Mouse (Mus musculus): Measurements from ENCODE around the gene Pcsk7.

The Pcsk7 gene

GRCm38 (mm10) chr9:45906355-45907077, at the start of gene Pcsk7, which contains the start of gene Rnf214:
Pcsk7 (plus strand) TSS chr9:45906497.
Rnf214 (minus strand) TSS chr9:45906911.
- peak; percentile 94 to 95 for DNase-seq

DNA sequence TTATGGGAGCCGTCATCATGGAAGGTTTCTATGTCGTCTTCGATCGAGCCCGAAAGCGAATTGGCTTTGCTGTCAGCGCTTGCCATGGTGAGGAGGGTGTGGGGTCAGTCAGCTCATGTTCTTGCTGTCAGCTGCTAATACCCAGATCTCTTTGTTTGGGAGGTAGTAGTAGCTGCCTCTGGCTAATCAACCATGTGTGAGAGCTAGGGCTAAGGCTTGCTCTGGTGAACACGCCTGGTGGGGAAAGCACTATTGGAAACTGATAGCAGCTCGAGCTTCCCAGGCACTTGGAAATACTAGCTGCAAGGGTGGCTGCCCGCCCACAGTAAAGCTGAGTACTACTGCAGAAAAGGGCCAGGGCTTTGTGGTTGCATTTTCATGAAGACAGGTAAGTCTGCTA, 46.9 kb upstream of the Pcsk7 start:
- DNase-seq: no peak

GRCm38 (mm10) chr9:45861813-45862212, 44.5 kb upstream of the Pcsk7 start:
- no peak for DNase-seq

DNA sequence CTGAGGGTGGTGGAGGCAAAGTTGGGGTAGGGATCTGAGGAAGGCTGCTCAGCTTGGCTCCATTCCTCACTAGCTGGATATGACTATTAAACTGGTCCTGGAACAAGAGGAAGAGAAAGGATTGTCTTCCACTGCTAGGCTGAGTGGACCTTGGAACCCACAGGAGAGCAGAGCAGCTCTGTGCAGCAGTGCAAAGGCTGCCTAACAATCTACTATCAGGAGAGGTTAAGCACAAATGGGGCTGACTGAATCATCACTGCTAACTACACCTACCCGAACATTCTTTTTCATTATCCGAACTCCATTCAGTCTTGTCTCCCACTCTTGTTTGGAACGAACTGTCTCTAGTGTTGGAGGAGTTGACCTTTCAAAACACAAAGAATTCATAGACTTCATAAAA, 37.1 kb upstream of the Pcsk7 start:
- no peak for DNase-seq

DNA sequence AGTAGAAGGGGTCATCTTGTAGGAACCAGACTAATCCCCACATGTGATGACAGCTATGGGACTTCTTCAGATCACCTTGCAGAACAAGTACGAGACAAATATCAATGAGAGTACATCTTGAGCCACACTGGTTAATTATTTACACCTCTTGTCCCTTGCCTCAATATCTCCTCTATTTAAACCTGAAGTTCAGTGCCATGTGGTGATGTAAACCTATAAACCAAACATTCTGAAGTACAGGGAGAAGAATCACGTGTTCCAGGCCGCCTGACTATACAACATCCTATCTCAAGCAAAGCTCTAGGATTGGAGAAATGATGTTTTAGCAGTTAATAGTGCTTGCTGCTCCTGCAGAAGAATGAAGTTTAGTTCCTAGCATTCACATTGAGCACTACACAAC, 36.0 kb upstream of the Pcsk7 start:
- DNase-seq: no peak

- DNase-seq: peak in 1 of 2 experiments; percentile 33
These were observed 28.4 kb upstream of the Pcsk7 start for GRCm38 (mm10) chr9:45877928-45878327.

- no peak for DNase-seq
These were observed 12.6 kb upstream of the Pcsk7 start for GRCm38 (mm10) chr9:45893681-45894080.

DNA sequence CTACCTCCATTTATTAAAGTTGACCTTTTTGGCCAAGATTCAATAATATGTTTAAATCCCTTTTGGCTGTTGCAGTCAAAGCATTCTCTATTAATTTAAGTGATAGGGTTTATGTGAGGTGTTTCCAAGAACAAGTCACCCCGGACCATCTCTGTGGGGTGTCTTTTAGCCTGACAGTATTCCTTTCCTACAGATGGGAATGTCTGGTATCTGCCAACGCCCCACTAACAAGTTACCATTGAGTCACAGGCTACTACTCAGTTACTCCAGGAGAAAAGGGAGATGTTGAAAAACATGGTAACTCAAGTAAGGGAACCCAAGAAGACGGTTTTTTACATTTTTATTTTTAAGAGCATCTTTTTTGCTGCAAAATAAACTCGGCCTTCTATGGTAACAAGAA, 1.1 kb upstream of the Pcsk7 start:
- DNase-seq: no peak

GRCm38 (mm10) chr9:45905811-45906237, 473 bp upstream of the Pcsk7 start:
- peak in 1 of 2 experiments; percentile 54 for DNase-seq

GRCm38 (mm10) chr9:45907078-45907428, 756 bp downstream of the Pcsk7 start:
- DNase-seq: no peak

DNA sequence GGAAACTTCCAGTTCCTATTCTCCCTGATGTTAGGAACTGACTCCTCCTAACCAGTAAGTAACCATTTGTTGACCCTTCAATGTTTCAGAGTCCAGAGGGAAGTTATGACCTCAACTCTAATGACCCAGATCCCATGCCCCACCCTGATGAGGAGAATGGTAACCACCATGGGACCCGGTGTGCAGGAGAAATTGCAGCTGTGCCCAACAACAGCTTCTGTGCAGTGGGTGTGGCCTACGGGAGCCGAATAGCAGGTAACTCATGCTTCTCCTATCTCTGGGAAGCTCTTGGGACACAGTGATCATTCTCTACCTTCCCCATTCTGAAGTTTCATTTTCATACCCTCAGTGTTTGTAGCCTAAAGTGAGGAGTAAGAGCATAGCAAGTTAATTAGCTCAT, 4.7 kb downstream of the Pcsk7 start:
- DNase-seq: no peak

GRCm38 (mm10) chr9:45911673-45912072, 5.4 kb downstream of the Pcsk7 start:
- peak; percentile 36 to 59 for DNase-seq

DNA sequence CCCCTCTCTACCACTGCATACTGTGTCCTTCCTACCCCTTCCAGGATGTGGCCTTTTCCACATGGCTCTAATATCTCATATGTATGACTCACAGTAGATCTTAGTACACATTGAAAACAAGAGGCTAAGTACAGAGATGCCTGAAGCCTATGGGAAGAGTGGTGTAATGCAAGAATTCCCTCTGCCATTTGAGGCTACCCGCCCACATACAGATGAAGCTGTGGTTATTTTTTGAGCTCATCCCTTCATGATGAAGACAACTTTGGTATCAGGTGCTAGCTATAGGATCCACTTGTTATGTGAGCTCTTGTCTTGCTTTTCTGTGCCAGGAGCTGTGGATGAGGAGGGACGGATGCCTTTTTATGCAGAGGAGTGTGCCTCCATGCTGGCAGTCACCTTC, 9.4 kb downstream of the Pcsk7 start:
- no peak for DNase-seq

DNA sequence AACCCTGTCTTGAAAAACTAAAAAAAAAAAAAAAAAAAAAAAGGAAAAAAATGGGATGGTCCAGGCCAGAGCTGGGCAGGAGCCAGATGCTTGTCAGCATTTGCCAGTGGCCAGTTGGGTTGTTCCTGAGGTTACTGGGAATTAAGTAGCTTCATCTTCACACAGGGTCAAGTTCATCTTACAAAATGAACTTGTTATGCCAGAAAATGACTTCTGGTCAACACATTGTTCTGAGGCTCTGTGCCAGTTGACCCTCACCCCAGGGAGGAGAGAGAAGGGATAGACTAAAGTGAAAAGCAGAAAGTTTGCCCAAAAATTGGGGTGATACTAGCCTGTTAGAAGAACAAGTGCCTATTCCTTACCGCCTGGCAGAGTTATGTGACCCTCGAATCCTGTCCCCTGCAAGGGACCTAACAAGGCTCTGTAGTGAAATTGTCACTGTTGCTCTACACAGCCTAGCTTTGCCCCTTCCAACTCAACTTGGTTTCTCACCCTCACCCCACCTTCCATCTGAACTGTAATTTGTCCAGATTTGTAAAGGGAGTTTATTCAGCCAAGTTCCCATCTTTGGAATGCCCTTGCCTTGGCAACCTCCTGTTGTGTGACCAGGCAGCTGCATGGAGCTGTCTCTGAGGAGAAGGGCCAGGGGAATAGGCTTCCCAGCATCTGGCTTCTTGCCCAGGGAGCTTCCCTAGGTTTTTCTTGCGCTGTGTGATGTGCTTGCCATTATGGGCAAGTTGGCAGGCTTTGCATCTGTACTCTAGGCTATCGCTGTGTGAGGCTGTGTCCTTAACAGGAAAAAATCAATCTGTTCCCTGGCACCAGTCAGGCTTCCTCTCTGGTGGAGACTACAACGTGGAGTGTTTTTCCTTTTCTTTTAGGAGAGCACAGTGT, 11.0 kb downstream of the Pcsk7 start:
- peak; percentile 58 to 61 for DNase-seq

GRCm38 (mm10) chr9:45919895-45920294, 13.6 kb downstream of the Pcsk7 start:
- no peak for DNase-seq

- DNase-seq: no peak
These were observed 23.0 kb downstream of the Pcsk7 start for GRCm38 (mm10) chr9:45929285-45929684.

- peak in 1 of 2 experiments; percentile 33 for DNase-seq
These were observed 25.7 kb downstream of the Pcsk7 start for GRCm38 (mm10) chr9:45931958-45932357.

GRCm38 (mm10) chr9:45932571-45933415, 26.5 kb downstream of the Pcsk7 start:
- DNase-seq: peak; percentile 26 to 45

DNA sequence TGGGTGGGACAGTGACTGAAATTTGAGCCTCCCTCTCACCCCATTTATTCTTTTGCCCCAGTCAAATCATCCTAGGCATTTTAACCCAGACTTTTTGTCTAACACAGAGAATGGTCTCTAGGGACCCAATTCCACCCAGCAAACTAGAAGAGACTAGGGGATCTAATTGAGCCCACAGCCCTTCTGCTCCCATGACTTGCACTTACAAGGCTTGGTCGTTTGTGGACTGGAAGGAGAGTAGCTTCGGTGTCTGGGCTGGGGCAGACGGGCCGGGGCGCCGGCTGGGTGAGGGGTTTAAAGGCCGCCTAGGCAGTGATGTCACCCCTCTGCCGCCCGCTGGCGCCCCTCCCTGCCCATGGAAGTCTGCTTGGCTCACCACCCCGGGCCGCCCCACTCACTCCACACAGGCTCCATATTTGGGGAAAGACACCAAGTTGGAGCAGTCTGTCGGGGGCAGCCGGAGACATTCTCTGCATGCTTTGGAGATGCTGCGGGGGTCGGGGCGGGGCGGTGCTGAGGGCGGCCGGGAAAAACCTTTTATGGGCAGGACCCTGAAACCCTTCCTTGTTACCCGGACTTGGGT, 29.4 kb downstream of the Pcsk7 start, which contains the start of gene Tagln:
TSS of gene Tagln (minus strand) at position 431 of the 583 bp plus-strand sequence.
- DNase-seq: no peak

- DNase-seq: peak; percentile 72 to 83
These were observed 30.6 kb downstream of the Pcsk7 start for GRCm38 (mm10) chr9:45936883-45937282.

DNA sequence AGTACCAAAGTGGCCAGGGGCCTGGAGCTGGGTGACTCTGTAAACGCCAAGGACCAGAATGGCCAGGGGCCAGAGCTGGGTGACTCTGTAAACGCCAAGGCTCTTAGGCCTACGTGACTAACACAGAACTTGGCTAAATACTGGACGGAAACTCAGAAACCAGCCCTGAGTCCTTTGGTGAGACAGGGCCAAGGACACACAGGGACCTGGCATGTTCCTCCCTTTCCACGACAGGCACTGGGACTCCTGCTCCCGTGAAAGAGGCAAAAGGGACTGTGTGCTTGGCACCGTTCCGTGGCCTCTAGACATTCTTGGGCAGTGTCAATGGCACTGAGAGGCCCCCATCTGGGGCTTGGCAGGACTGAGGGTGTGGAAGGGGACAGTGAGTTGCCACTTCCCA, 31.8 kb downstream of the Pcsk7 start:
- peak; percentile 56 to 57 for DNase-seq

DNA sequence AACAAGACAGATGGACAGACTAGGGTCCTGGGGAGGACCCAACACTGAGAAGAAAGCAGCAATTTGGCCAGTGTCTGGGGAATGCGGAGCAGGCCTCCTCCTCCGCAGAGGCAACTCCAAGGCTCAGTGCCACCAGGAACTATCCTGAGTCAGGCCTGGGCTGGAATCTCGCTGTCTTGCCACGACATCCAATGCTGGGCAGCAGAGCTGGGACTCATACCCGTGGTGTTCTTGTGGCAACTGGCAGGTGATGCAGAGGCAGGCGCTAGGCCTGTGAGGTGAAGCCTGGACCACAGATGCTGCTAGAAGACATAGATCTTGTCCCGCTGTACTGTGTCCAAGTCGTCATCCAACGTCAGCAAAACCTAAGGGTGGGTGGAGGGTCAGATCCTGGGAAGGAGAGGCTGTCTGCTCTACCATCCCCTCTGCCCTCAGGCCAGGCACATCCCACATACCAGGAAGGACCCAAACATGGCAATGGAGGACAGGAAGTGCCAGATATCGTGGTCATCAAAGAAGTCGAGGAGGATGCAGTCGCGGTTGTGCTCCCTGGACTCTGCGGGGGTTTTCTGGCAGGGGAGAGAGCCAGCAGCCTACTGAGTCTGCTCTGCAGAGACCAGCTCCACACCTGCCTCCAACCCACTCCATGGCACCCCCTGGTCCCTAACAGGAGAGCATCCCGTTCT, 32.8 kb downstream of the Pcsk7 start:
- DNase-seq: no peak
